Mouse (Mus musculus) C2C12 (cell line): ENCODE measurements at regions not wholly inside any gene's neighbourhood (a gene's known extent, or its start where the extent isn't known, plus 50 kb on each side); places are given as distances from the start of the nearest gene placed in this dataset.

Experiments
- H3K27me3 ChIP-seq: one replicate; pipeline ENCODE4 v1.6.1; 2011; ENCODE audit not compliant: control insufficient read depth, insufficient read depth, insufficient read length
- H3K36me3 ChIP-seq: one replicate; pipeline ENCODE4 v1.6.1; 2011; ENCODE audit not compliant: control insufficient read depth, insufficient read depth
- H3K4me3 ChIP-seq: one replicate; pipeline ENCODE4 v1.5.1; 2011; ENCODE audit warnings: mild to moderate bottlenecking, control low read depth; ENCODE audit not compliant: poor library complexity, insufficient read depth, severe bottlenecking
- H3K79me2 ChIP-seq: one replicate; pipeline ENCODE4 v1.6.1; 2011; ENCODE audit not compliant: control insufficient read depth, insufficient read depth
- H3K79me3 ChIP-seq: one replicate; pipeline ENCODE4 v1.6.1; 2011; ENCODE audit warnings: low read depth, control low read depth
- H3ac ChIP-seq: one replicate; pipeline ENCODE3; 2011; ENCODE audit warnings: low read depth; ENCODE audit not compliant: control insufficient read depth, insufficient read length
- CEBPB ChIP-seq: IDR thresholded peaks from one replicate; pipeline ENCODE4 v1.6.1; 2011; ENCODE audit warnings: low read depth, mild to moderate bottlenecking, control low read depth, moderate library complexity
- CTCF ChIP-seq: IDR thresholded peaks from one replicate; pipeline ENCODE4 v1.5.1; 2011; ENCODE audit not compliant: control insufficient read depth, insufficient read depth, insufficient read length
- FOSL1 ChIP-seq: IDR thresholded peaks from one replicate; pipeline ENCODE4 v1.8.0; 2011; ENCODE audit warnings: mild to moderate bottlenecking, low read length; ENCODE audit not compliant: poor library complexity, insufficient read depth, severe bottlenecking
- MAX ChIP-seq: IDR thresholded peaks from one replicate; pipeline ENCODE4 v1.6.1; 2011; ENCODE audit warnings: mild to moderate bottlenecking, control low read depth
- MYOD1 ChIP-seq: IDR thresholded peaks from one replicate; pipeline ENCODE4 v1.6.1; 2011; ENCODE audit warnings: low read depth; ENCODE audit not compliant: control insufficient read depth, insufficient read length
- MYOG ChIP-seq: IDR thresholded peaks from one replicate; pipeline ENCODE4 v1.6.1; 2011; ENCODE audit not compliant: control insufficient read depth, insufficient read length; ENCODE audit errors: extremely low read depth
- USF1 ChIP-seq: IDR thresholded peaks from one replicate; pipeline ENCODE4 v1.6.1; 2011; ENCODE audit warnings: low read depth, mild to moderate bottlenecking, control low read depth, moderate library complexity

DNA sequence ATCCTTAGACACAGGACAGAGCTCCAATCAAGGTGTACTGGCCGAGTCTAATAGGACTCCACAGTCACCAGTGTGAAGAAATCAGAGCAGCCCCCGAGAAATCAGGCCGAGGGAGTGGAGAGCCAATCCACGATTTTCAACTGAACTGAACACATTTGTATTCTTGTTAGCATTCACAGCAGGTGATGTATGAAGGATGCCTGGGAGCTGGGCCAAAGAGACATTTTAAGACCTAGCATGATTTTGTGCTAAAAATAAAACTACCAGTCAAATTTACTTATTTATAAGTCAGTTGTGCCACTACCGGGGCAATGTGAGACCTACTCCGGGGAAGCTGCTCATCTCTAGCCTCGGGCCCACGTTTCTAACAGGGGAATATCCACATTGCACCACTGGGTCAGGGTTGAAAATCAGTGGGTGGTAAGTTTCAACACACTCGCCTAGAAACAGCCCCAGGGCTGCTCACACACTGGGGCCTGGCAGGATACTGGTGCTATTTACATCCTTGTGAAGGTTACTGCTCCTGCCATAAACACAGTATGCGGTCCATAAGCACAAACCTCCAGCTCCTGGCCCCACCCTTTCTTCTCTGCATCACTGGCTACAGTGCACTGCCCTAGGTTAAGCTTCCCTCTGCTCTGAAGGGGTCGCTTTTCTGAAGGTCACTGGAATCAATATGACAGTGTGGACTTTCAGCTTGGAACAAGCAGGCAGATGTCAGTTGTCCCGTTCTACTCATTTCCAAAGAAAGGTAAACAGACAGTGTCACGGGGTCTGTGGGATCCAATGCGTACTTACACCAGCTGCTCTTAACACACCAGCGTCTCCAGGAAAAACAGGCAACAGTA is 82.0 kb upstream of the Zcchc2 start:
- Histone ChIP-seq H3K4me3 (no peak overlapping the region), H3K79me2 (no peaks in the 10 kb centered on the region), H3K36me3 (no peaks in the 10 kb centered on the region), H3ac (no peak overlapping the region), H3K79me3 (no peaks in the 10 kb centered on the region), H3K27me3 (no peaks in the 10 kb centered on the region)
- TF ChIP-seq CTCF (no peak), MAX (no peak), CEBPB (no peak), MYOG (no peak), MYOD1 (no peak), USF1 (no peak), FOSL1 (no peak)

DNA sequence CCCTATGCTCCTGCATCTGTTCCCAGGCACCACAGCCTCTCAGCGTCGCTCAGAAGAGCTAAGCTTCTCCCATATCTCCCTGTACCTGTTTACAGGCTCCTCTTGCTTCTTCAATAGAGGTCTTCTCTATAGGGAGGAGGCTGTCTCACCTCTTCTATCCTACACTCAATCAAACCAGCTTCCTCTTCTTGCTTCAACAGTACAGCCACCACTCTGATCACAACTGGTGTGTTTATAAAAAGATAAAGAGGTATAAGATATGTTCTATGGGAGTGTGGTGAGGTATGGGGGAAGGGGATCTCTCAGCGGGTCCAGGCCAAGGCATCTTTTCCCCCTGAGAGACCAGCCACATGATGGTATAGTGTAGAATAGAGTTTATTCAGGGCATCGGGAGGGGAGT is 81.1 kb upstream of the Zcchc2 start:
- H3K36me3 ChIP-seq, result no peaks in the 10 kb centered on the region
- H3ac ChIP-seq, result no peak overlapping the region
- H3K79me3 ChIP-seq, result no peaks in the 10 kb centered on the region
- H3K79me2 ChIP-seq, result no peaks in the 10 kb centered on the region
- H3K4me3 ChIP-seq, result no peak overlapping the region
- TF ChIP-seq CEBPB (no peak), MYOD1 (no peak), USF1 (no peak), CTCF (no peak), MYOG (no peak), FOSL1 (no peak), MAX (no peak)
- no peaks in the 10 kb centered on the region for H3K27me3 ChIP-seq

DNA sequence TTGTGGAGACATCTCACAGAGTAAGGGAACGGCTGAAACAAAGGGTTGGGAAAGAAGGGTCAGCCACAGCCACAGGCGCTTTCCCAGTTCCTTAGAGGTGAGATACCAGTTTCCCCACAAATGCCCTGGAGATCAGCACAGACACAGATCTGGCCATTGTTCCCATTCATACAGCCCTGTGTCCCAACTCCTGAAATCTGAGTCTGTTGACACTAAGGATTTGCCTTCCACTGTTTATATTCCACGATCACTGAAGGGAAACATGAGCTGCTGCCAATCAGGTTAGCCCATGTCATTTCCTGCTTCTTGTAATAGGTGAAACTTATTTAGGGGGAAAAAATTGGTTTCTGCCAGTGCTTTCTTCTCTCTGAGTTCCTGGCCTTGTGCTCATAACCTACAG is 78.5 kb upstream of the Zcchc2 start:
- no peak overlapping the region for H3K4me3 ChIP-seq

DNA sequence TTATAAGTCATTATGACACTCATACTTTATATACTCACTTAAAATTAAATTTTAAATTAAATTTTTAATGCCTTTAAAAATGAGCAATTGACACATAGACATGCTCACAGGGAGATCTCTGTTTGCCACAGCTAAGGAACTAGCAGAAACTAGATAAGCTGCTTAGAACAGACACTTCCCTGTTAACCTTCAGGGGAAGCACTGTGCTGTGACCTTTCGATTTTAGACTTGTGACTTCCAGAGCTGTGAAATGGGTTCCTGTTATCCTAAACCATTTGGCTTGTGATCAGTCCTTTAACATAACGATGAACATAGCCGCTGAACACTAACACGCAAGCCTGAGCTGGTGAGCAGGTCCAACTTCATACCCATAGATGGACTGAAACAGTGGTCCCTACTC is 68.4 kb upstream of the Zcchc2 start:
- no peaks in the 10 kb centered on the region for H3K79me3 ChIP-seq
- H3K4me3 ChIP-seq, result no peak overlapping the region

More for the DNA sequence above, 78.5 kb upstream of the Zcchc2 start:
- Histone ChIP-seq H3K79me3 (no peaks in the 10 kb centered on the region), H3K79me2 (no peaks in the 10 kb centered on the region), H3ac (no peak overlapping the region), H3K36me3 (no peaks in the 10 kb centered on the region), H3K27me3 (no peaks in the 10 kb centered on the region)
- no peak for TF ChIP-seq CEBPB
- TF ChIP-seq FOSL1, result no peak
- TF ChIP-seq MAX, result no peak
- TF ChIP-seq CTCF, result no peak
- no peak for TF ChIP-seq MYOG
- no peak for TF ChIP-seq MYOD1
- TF ChIP-seq USF1, result no peak

DNA sequence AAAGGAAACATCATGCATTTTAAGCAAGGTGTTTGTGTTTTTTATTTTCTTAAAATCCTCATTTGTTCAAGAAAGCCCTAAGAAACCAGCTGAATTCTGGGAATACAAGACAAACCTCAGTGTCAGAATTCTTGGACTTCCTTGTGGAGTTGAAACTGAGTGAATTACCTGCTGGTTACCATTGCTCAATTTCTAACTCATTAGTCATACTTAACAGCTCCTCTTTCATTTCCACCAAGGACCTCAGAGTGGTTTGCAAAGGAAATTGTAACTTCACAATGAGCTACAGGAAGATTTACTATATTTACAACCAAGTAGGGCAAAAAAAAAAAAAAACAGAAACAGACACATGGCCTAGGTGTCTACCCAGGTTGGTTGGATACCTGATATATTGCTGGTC is 67.6 kb upstream of the Zcchc2 start:
- Histone ChIP-seq H3ac (no peak overlapping the region), H3K79me2 (no peaks in the 10 kb centered on the region), H3K36me3 (no peaks in the 10 kb centered on the region), H3K79me3 (no peaks in the 10 kb centered on the region), H3K4me3 (no peak overlapping the region), H3K27me3 (no peaks in the 10 kb centered on the region)
- TF ChIP-seq CEBPB (peak; percentile 52), FOSL1 (no peak)

More for the DNA sequence above, 68.4 kb upstream of the Zcchc2 start:
- no peak for TF ChIP-seq MAX
- TF ChIP-seq MYOG, result no peak
- no peak for TF ChIP-seq MYOD1
- Histone ChIP-seq H3K36me3 (no peaks in the 10 kb centered on the region), H3ac (no peak overlapping the region), H3K79me2 (no peaks in the 10 kb centered on the region), H3K27me3 (no peaks in the 10 kb centered on the region)

DNA sequence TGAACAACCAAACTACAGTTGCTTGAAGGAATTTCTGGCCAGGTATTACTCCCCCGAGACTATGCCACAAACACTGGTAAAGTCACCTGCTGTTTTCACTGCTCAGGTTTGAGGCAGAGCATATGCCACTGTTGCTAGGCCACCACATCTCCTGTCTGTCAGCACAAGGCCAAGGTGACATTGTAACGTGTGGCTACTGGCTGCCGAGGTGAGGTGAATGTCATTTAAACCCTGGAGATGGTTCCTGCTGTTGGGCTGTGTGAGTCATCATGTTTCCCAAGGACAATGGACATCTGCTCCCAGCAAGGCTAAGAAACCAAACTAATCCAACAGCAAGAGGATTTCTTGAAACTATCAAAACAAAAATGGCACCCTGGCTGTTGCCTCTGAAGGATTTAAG is 67.2 kb upstream of the Zcchc2 start:
- no peaks in the 10 kb centered on the region for H3K79me2 ChIP-seq
- no peaks in the 10 kb centered on the region for H3K27me3 ChIP-seq
- no peak overlapping the region for H3K4me3 ChIP-seq
- no peaks in the 10 kb centered on the region for H3K79me3 ChIP-seq
- no peak overlapping the region for H3ac ChIP-seq
- no peaks in the 10 kb centered on the region for H3K36me3 ChIP-seq
- TF ChIP-seq MYOG (no peak), MYOD1 (no peak), MAX (no peak), USF1 (no peak)
